Mouse (Mus musculus) heart, adult 2 months (tissue): Measurements from ENCODE around the gene Wrap53.

ENCODE experiments used
- CTCF ChIP-seq: fragments of 200-600 bp; IDR thresholded peaks from 2 replicates; pipeline ENCODE4 v1.8.1; 2022; ENCODE audit warnings: antibody characterized with exemption, mild to moderate bottlenecking, moderate library complexity
- POLR2A ChIP-seq: fragments of 200-500 bp; IDR thresholded peaks from 2 replicates; pipeline ENCODE4 v1.6.1; 2011; ENCODE audit warnings: mild to moderate bottlenecking, low read depth, low read length, control low read depth; ENCODE audit not compliant: insufficient read depth

- no peak for TF ChIP-seq CTCF
- no peak for TF ChIP-seq POLR2A
Measured at GRCm38 (mm10) chr11:69589207-69589834, 9.3 kb upstream of the Wrap53 start.
